Comparison of ENCODE assay signal across 17 mouse cellular contexts in the genomic region with DNA sequence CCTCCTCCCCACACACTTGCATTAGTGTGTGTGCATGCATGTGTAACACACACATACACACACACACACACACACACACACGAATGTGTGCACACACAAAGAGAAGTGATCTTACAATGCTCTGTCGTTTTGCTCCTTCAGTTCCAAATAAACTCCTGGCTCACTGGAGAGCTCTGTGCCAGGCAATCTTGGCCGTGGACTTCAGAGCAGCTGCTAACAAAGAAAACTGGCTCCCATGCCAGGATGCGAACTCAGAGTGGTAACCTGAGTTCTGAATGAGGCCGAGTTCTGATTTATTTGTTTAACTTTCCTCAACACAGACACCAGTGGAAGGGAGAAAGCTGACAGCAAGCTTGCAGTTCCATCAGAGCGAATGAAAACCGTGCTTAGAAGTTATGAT.
DNase-seq lines count a peak whose midpoint lies in the region; ATAC-seq and TF ChIP-seq lines count a peak whose summit lies in the region.
"Had no signal": no experiment of that assay in that cellular context is flagged by ENCODE, and none has a peak within 500 bp of the region (broad histone marks: within the 10 kb centered on the region; RNA-seq: fewer than 3 reads in every experiment).

No protein-coding gene starts in this region.

- H3K9me3 ChIP-seq in forebrain, embryonic 14.5 days (replicated peaks; ENCODE audit: control insufficient read depth, low read length) = no peaks in the 10 kb centered on the region
- no peaks in the 10 kb centered on the region for H3K9me3 ChIP-seq in forebrain, embryonic 11.5 days (ENCODE audit: control insufficient read depth, low read length)
- no peaks in the 10 kb centered on the region for H3K9me3 ChIP-seq in neural tube, embryonic 15.5 days (replicated peaks)
- H3K9me3 ChIP-seq in liver, embryonic 11.5 days (ENCODE audit: control insufficient read depth, low read length) = no peaks in the 10 kb centered on the region
- H3K9me3 ChIP-seq: hindbrain, embryonic 12.5 days; liver, embryonic 13.5 days; neural tube, embryonic 13.5 days had no signal

- peaks cover 24% of the 10 kb centered on the region for H3K4me1 ChIP-seq in forebrain, embryonic 14.5 days (ENCODE audit: control insufficient read depth, insufficient read depth, low read length)
- H3K4me1 ChIP-seq in forebrain, embryonic 11.5 days (replicated peaks; ENCODE audit: control insufficient read depth, insufficient read depth, low read length) = peaks cover 9% of the 10 kb centered on the region
- peaks cover 27% of the 10 kb centered on the region for H3K4me1 ChIP-seq in neural tube, embryonic 15.5 days
- no peaks in the 10 kb centered on the region for H3K4me1 ChIP-seq in liver, embryonic 11.5 days (replicated peaks; ENCODE audit: control insufficient read depth, insufficient read depth, low read length)
- H3K4me1 ChIP-seq: liver, embryonic 13.5 days had no signal

- DNase-seq in forebrain, embryonic 14.5 days (ENCODE audit: low spot score) = peak; percentile 63
- DNase-seq in forebrain, embryonic 11.5 days (ENCODE audit: low spot score) = no peak
- DNase-seq in layer of hippocampus, adult 2 months (ENCODE audit: low spot score in 2 of 2) = peak; percentile 31 to 42
- DNase-seq in layer of hippocampus, adult 18-20 months (ENCODE audit: low spot score in 2 of 2) = no peak
- DNase-seq in neural tube, embryonic 10.5 days (ENCODE audit: extremely low spot score, low spot score) = no peak
- DNase-seq in layer of hippocampus, postnatal 36 days = peak; percentile 22 to 23
- no peak for DNase-seq in liver, embryonic 11.5 days (ENCODE audit: low spot score)
- DNase-seq: adrenal gland, postnatal 36 days; liver, embryonic 13.5 days; thymus, postnatal 4 days had no signal

- TF ChIP-seq CTCF in layer of hippocampus, adult 2 months (conservative IDR thresholded peaks at IDR 0.05) = no peak

- H3K9ac ChIP-seq in forebrain, embryonic 14.5 days (ENCODE audit: low read length) = no peak overlapping the region
- H3K9ac ChIP-seq in forebrain, embryonic 11.5 days (ENCODE audit: low read length) = no peak overlapping the region
- H3K9ac ChIP-seq in neural tube, embryonic 15.5 days (replicated peaks) = no peak overlapping the region
- no peak overlapping the region for H3K9ac ChIP-seq in liver, embryonic 11.5 days (ENCODE audit: low read depth, low read length)
- H3K9ac ChIP-seq: hindbrain, embryonic 12.5 days; liver, embryonic 13.5 days; neural tube, embryonic 13.5 days had no signal

- no peak overlapping the region for H3K4me3 ChIP-seq in forebrain, embryonic 14.5 days (ENCODE audit: low read depth, low read length)
- no peak overlapping the region for H3K4me3 ChIP-seq in forebrain, embryonic 11.5 days (ENCODE audit: low read depth, low read length)
- H3K4me3 ChIP-seq in layer of hippocampus, adult 2 months = no peak overlapping the region
- H3K4me3 ChIP-seq in neural tube, embryonic 15.5 days (replicated peaks) = no peak overlapping the region
- no peak overlapping the region for H3K4me3 ChIP-seq in liver, embryonic 11.5 days (ENCODE audit: low read depth, low read length)
- H3K4me3 ChIP-seq: hindbrain, embryonic 12.5 days; liver, embryonic 13.5 days; neural tube, embryonic 13.5 days had no signal

- H3K27ac ChIP-seq in forebrain, embryonic 14.5 days (ENCODE audit: low read depth, low read length) = 0 out of 2 replicates have a peak overlapping the region, but pooled peaks have one; percentile 29
- no peak overlapping the region for H3K27ac ChIP-seq in forebrain, embryonic 11.5 days (ENCODE audit: low read depth, low read length)
- peak overlapping the region; percentile 66 for H3K27ac ChIP-seq in layer of hippocampus, adult 2 months
- 0 out of 2 replicates have a peak overlapping the region, but pooled peaks have one; percentile 28 for H3K27ac ChIP-seq in neural tube, embryonic 15.5 days (replicated peaks)
- no peak overlapping the region for H3K27ac ChIP-seq in liver, embryonic 11.5 days (ENCODE audit: low read depth, low read length)
- H3K27ac ChIP-seq: hindbrain, embryonic 12.5 days; kidney, postnatal 0 days; liver, embryonic 13.5 days; neural tube, embryonic 13.5 days; stomach, postnatal 0 days had no signal

- 55% methylated on average over 7 of the region's 7 CpGs for WGBS in forebrain, embryonic 14.5 days
- WGBS in forebrain, embryonic 11.5 days = 84% methylated on average over 7 of the region's 7 CpGs
- 71% methylated on average over 7 of the region's 7 CpGs for WGBS in neural tube, embryonic 15.5 days
- 77% methylated on average over 7 of the region's 7 CpGs for WGBS in liver, embryonic 11.5 days

- H3K36me3 ChIP-seq in forebrain, embryonic 14.5 days (ENCODE audit: control insufficient read depth, insufficient read depth, low read length) = no peaks in the 10 kb centered on the region
- H3K36me3 ChIP-seq in forebrain, embryonic 11.5 days (ENCODE audit: control insufficient read depth, insufficient read depth, low read length) = no peaks in the 10 kb centered on the region
- no peaks in the 10 kb centered on the region for H3K36me3 ChIP-seq in neural tube, embryonic 15.5 days
- no peaks in the 10 kb centered on the region for H3K36me3 ChIP-seq in liver, embryonic 11.5 days (ENCODE audit: control insufficient read depth, insufficient read depth, low read length)
- H3K36me3 ChIP-seq: hindbrain, embryonic 12.5 days; liver, embryonic 13.5 days; neural tube, embryonic 13.5 days had no signal

- H3K4me2 ChIP-seq in forebrain, embryonic 14.5 days (ENCODE audit: low read length) = no peak overlapping the region
- no peak overlapping the region for H3K4me2 ChIP-seq in forebrain, embryonic 11.5 days (ENCODE audit: low read depth, low read length, severe bottlenecking)
- H3K4me2 ChIP-seq in neural tube, embryonic 15.5 days = no peak overlapping the region
- H3K4me2 ChIP-seq in liver, embryonic 11.5 days = no peak overlapping the region
- H3K4me2 ChIP-seq: hindbrain, embryonic 12.5 days; liver, embryonic 13.5 days; neural tube, embryonic 13.5 days had no signal

- no peaks in the 10 kb centered on the region for H3K27me3 ChIP-seq in forebrain, embryonic 14.5 days (replicated peaks; ENCODE audit: control insufficient read depth, insufficient read depth, low read length)
- H3K27me3 ChIP-seq in forebrain, embryonic 11.5 days (ENCODE audit: control insufficient read depth, insufficient read depth, low read length) = no peaks in the 10 kb centered on the region
- H3K27me3 ChIP-seq in neural tube, embryonic 15.5 days (replicated peaks) = no peaks in the 10 kb centered on the region
- H3K27me3 ChIP-seq in liver, embryonic 11.5 days (replicated peaks; ENCODE audit: control insufficient read depth, insufficient read depth, low read length) = no peaks in the 10 kb centered on the region
- H3K27me3 ChIP-seq: hindbrain, embryonic 12.5 days; liver, embryonic 13.5 days; neural tube, embryonic 13.5 days; Patski had no signal

- ATAC-seq in forebrain, embryonic 14.5 days = no peak
- no peak for ATAC-seq in forebrain, embryonic 11.5 days (replicated peaks; ENCODE audit: low FRiP score)
- ATAC-seq in neural tube, embryonic 15.5 days (ENCODE audit: low FRiP score) = no peak
- no peak for ATAC-seq in liver, embryonic 11.5 days (replicated peaks; ENCODE audit: low FRiP score)
- ATAC-seq: intestine, embryonic 16.5 days; Patski had no signal

Comparison
In these comparisons a context has a peak if more than half of its experiments do, and no peak if none do; other contexts are left out.
1. DNase-seq: peak in forebrain, embryonic 14.5 days (single experiment), layer of hippocampus, adult 2 months (2 of 2) and layer of hippocampus, postnatal 36 days (2 of 2); none in forebrain, embryonic 11.5 days (single experiment), layer of hippocampus, adult 18-20 months (0 of 2), neural tube, embryonic 10.5 days (single experiment) and liver, embryonic 11.5 days (single experiment).
2. H3K27ac ChIP-seq: peak in forebrain, embryonic 14.5 days (single experiment), layer of hippocampus, adult 2 months (single experiment) and neural tube, embryonic 15.5 days (single experiment); none in forebrain, embryonic 11.5 days (single experiment) and liver, embryonic 11.5 days (single experiment).